In the genomic region with DNA sequence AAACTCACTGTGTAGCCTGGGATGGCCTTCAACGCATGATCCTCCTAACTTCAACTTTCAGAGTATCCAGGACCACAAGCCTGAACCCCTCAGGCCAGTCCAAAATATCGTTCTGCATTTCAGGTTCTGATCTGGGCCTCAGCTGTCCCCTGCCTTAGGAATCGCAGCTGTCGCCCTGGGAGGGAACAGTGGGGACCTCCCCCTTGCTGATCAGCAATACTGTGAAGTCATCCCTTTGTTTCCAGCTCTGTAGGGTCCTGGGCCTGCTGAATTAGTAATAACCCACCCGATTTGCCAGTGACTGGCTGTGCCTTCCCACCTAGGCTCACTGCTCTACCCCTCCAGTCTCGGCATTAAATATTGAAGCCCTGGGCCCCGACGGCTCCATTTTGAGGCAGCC, we compare ENCODE assay signal across 22 mouse cellular contexts. TPM values are rescaled to one million over a fixed set of nuclear protein-coding genes. Genes with fewer than 3 reads are reported as not detected.
DNase-seq lines count a peak whose midpoint lies in the region; ATAC-seq and TF ChIP-seq lines count a peak whose summit lies in the region.
"Had no signal": no experiment of that assay in that cellular context is flagged by ENCODE, and none has a peak within 500 bp of the region (broad histone marks: within the 10 kb centered on the region; RNA-seq: fewer than 3 reads in every experiment).

No protein-coding gene starts in this region.

- 60% methylated on average over 8 of the region's 8 CpGs for WGBS in forebrain, embryonic 13.5 days
- WGBS in forebrain, postnatal 0 days: 62% methylated on average over 8 of the region's 8 CpGs
- 65% methylated on average over 8 of the region's 8 CpGs for WGBS in kidney, postnatal 0 days
- WGBS in neural tube, embryonic 13.5 days: 30% methylated on average over 8 of the region's 8 CpGs

- no peak for DNase-seq in forebrain, postnatal 0 days
- DNase-seq in kidney, postnatal 0 days (ENCODE audit: low spot score): no peak
- no peak for DNase-seq in kidney, adult 8-10 months
- no peak for DNase-seq in neural tube, embryonic 10.5 days (ENCODE audit: extremely low spot score, low spot score)
- DNase-seq: adrenal gland, adult 8-10 months; adrenal gland, postnatal 36 days; B cell, adult 2 months; cerebellum, adult 2 months; cerebellum, postnatal 10 days; gastrocnemius, postnatal 36 days; heart, adult 11 months; heart, postnatal 36 days had no signal

- no peak for ATAC-seq in forebrain, embryonic 13.5 days
- ATAC-seq in forebrain, postnatal 0 days: no peak
- no peak for ATAC-seq in kidney, postnatal 0 days (replicated peaks; ENCODE audit: low FRiP score, low read depth)
- ATAC-seq in neural tube, embryonic 13.5 days (ENCODE audit: low read depth): peak; percentile 67; the same call in 1 of the 2 replicates
- ATAC-seq: CD4-positive, CD25-positive, alpha-beta regulatory T cell, adult 4 months; forebrain, embryonic 14.5 days had no signal

- H3K27me3 ChIP-seq in forebrain, embryonic 13.5 days: 0 out of 2 replicates have a peak, but pooled peaks cover 6% of the 10 kb centered on the region
- no peaks in the 10 kb centered on the region for H3K27me3 ChIP-seq in forebrain, postnatal 0 days (ENCODE audit: insufficient read depth, low read length)
- H3K27me3 ChIP-seq in kidney, postnatal 0 days (ENCODE audit: insufficient read depth, low read length): no peaks in the 10 kb centered on the region
- no peaks in the 10 kb centered on the region for H3K27me3 ChIP-seq in neural tube, embryonic 13.5 days
- H3K27me3 ChIP-seq in myocyte (ENCODE audit: control insufficient read depth, insufficient read depth, insufficient read length): peaks cover 18% of the 10 kb centered on the region

- H3K9me3 ChIP-seq in forebrain, embryonic 13.5 days (replicated peaks): peaks cover 7% of the 10 kb centered on the region
- no peaks in the 10 kb centered on the region; the same call in 1 of the 2 replicates for H3K9me3 ChIP-seq in forebrain, postnatal 0 days (ENCODE audit: low read length)
- H3K9me3 ChIP-seq in kidney, postnatal 0 days (replicated peaks; ENCODE audit: low read length): 0 out of 2 replicates have a peak, but pooled peaks cover 6% of the 10 kb centered on the region
- peaks cover 3% of the 10 kb centered on the region for H3K9me3 ChIP-seq in neural tube, embryonic 13.5 days
- H3K9me3 ChIP-seq: G1E had no signal

- H3ac ChIP-seq in myocyte (ENCODE audit: control insufficient read depth, insufficient read length): no peak overlapping the region

- H3K9ac ChIP-seq in forebrain, embryonic 13.5 days: 0 out of 2 replicates have a peak overlapping the region, but pooled peaks have one; percentile 21
- H3K9ac ChIP-seq in forebrain, postnatal 0 days: no peak overlapping the region
- H3K9ac ChIP-seq in kidney, postnatal 0 days (ENCODE audit: low read depth, low read length): 0 out of 2 replicates have a peak overlapping the region, but pooled peaks have one; percentile 13
- no peak overlapping the region for H3K9ac ChIP-seq in neural tube, embryonic 13.5 days
- H3K9ac ChIP-seq: heart, embryonic 13.5 days had no signal

- TF ChIP-seq POLR2A in myocyte (IDR thresholded peaks at IDR 0.05; ENCODE audit: insufficient read length, low read depth): no peak

- no peaks in the 10 kb centered on the region for H3K79me2 ChIP-seq in myocyte (ENCODE audit: control insufficient read depth, insufficient read depth)

- H3K4me1 ChIP-seq in forebrain, embryonic 13.5 days: no peaks in the 10 kb centered on the region
- no peaks in the 10 kb centered on the region for H3K4me1 ChIP-seq in forebrain, postnatal 0 days (ENCODE audit: insufficient read depth)
- no peaks in the 10 kb centered on the region for H3K4me1 ChIP-seq in kidney, postnatal 0 days (replicated peaks; ENCODE audit: insufficient read depth, low read length)
- H3K4me1 ChIP-seq in neural tube, embryonic 13.5 days (replicated peaks): peaks cover 18% of the 10 kb centered on the region
- H3K4me1 ChIP-seq: embryonic facial prominence, embryonic 10.5 days had no signal

- H3K4me3 ChIP-seq in forebrain, embryonic 13.5 days: no peak overlapping the region
- H3K4me3 ChIP-seq in forebrain, postnatal 0 days (ENCODE audit: low read depth, low read length): no peak overlapping the region
- H3K4me3 ChIP-seq in kidney, postnatal 0 days (replicated peaks; ENCODE audit: low read depth, low read length): no peak overlapping the region
- no peak overlapping the region for H3K4me3 ChIP-seq in neural tube, embryonic 13.5 days
- no peak overlapping the region for H3K4me3 ChIP-seq in myocyte
- H3K4me3 ChIP-seq: embryonic facial prominence, embryonic 10.5 days; heart, embryonic 13.5 days had no signal

- no peak overlapping the region for H3K4me2 ChIP-seq in forebrain, embryonic 13.5 days
- H3K4me2 ChIP-seq in forebrain, postnatal 0 days (ENCODE audit: low read depth): no peak overlapping the region
- H3K4me2 ChIP-seq in kidney, postnatal 0 days (ENCODE audit: low read length): no peak overlapping the region
- H3K4me2 ChIP-seq in neural tube, embryonic 13.5 days: no peak overlapping the region
- no peak overlapping the region for H3K4me2 ChIP-seq in myocyte (ENCODE audit: low read depth)
- H3K4me2 ChIP-seq: heart, embryonic 13.5 days had no signal

- no peak overlapping the region for H3K27ac ChIP-seq in forebrain, embryonic 13.5 days
- no peak overlapping the region for H3K27ac ChIP-seq in forebrain, postnatal 0 days (ENCODE audit: low read depth, low read length)
- H3K27ac ChIP-seq in kidney, postnatal 0 days: no peak overlapping the region
- peak overlapping the region; percentile 75 for H3K27ac ChIP-seq in neural tube, embryonic 13.5 days (replicated peaks)
- H3K27ac ChIP-seq: embryonic facial prominence, embryonic 10.5 days; heart, embryonic 13.5 days had no signal

- no peaks in the 10 kb centered on the region for H3K36me3 ChIP-seq in forebrain, embryonic 13.5 days (ENCODE audit: poor library complexity, severe bottlenecking)
- H3K36me3 ChIP-seq in forebrain, postnatal 0 days (ENCODE audit: insufficient read depth): no peaks in the 10 kb centered on the region
- no peaks in the 10 kb centered on the region for H3K36me3 ChIP-seq in kidney, postnatal 0 days (ENCODE audit: insufficient read depth, low read length)
- H3K36me3 ChIP-seq in neural tube, embryonic 13.5 days: no peaks in the 10 kb centered on the region
- H3K36me3 ChIP-seq in myocyte (ENCODE audit: control insufficient read depth, insufficient read depth): no peaks in the 10 kb centered on the region
- H3K36me3 ChIP-seq: embryonic facial prominence, embryonic 10.5 days; G1E; heart, embryonic 13.5 days had no signal

- TF ChIP-seq CTCF in forebrain, postnatal 0 days (IDR thresholded peaks at IDR 0.05; ENCODE audit: low read depth): no peak
- no peak for TF ChIP-seq CTCF in kidney, postnatal 0 days (IDR thresholded peaks at IDR 0.05; ENCODE audit: low read depth)

TF ChIP-seq in myocyte, 11 proteins besides CTCF, POLR2A, EP300 and RAD21:
- peak in 2 of 3 experiments; percentile 62 to 80 for TF ChIP-seq MYOG (IDR thresholded peaks at IDR 0.05; ENCODE audit: control insufficient read depth in 1 of 3, insufficient read depth in 1 of 3, insufficient read length in 2 of 3, low read depth in 2 of 3)
- no peak for TF ChIP-seq POLR2AphosphoS2 (IDR thresholded peaks at IDR 0.05; ENCODE audit: insufficient read length, low read depth)
- no peak for TF ChIP-seq REST (IDR thresholded peaks at IDR 0.05; ENCODE audit: insufficient read depth, insufficient read length)
- no peak for TF ChIP-seq SRF (IDR thresholded peaks at IDR 0.05; ENCODE audit: control insufficient read depth, insufficient read length, low read depth)
- no peak for TF ChIP-seq E2F4 (IDR thresholded peaks at IDR 0.05; ENCODE audit: insufficient read depth)
- no peak for TF ChIP-seq CEBPB (IDR thresholded peaks at IDR 0.05; ENCODE audit: insufficient read depth, poor library complexity, severe bottlenecking)
- TF ChIP-seq USF1 (IDR thresholded peaks at IDR 0.05; ENCODE audit: low read depth): no peak
- no peak for TF ChIP-seq TCF12 (IDR thresholded peaks at IDR 0.05; ENCODE audit: insufficient read depth, poor library complexity, severe bottlenecking)
- TF ChIP-seq MYOD1 (IDR thresholded peaks at IDR 0.05; ENCODE audit: control insufficient read depth in 1 of 3, insufficient read length in 2 of 3, low read depth in 2 of 3): peak in 2 of 3 experiments; percentile 38 to 59
- TF ChIP-seq TCF3 (IDR thresholded peaks at IDR 0.05; ENCODE audit: insufficient read length, low read depth): no peak
- no peak for TF ChIP-seq MAX (IDR thresholded peaks at IDR 0.05; ENCODE audit: low read depth)

RNA-seq across cellular contexts. Expression of a gene that starts 7.0 kb away (rescaled TPM):
- polyA plus RNA-seq in forebrain, embryonic 13.5 days (2015; fragmentation: Nextera tagmentation; extraction: Ambion mirVana): 8.9 and 9.5 TPM in 2 replicates
- total RNA-seq in forebrain, postnatal 0 days (2014; rRNA removed): 50.4 and 51.7 TPM in 2 replicates
- polyA plus RNA-seq in forebrain, postnatal 0 days (2015; fragmentation: Nextera tagmentation; extraction: Ambion mirVana): 23.9 and 29.8 TPM in 2 replicates
- 6.8 and 7.6 TPM in 2 replicates for polyA plus RNA-seq in kidney, postnatal 0 days (2015; fragmentation: Nextera tagmentation; extraction: Ambion mirVana)
- 16.0 and 18.0 TPM in 2 replicates for polyA plus RNA-seq in neural tube, embryonic 13.5 days (2015; fragmentation: Nextera tagmentation; extraction: Ambion mirVana)
- 15.0 TPM for polyA plus RNA-seq in myocyte (2012; fragmentation: generic; extraction: Trizol)

RNA-seq across cellular contexts. Expression of a gene that starts 31.0 kb away (rescaled TPM):
- polyA plus RNA-seq in forebrain, embryonic 13.5 days (2015; fragmentation: Nextera tagmentation; extraction: Ambion mirVana): 26.8 and 29.0 TPM in 2 replicates
- 10.5 and 11.9 TPM in 2 replicates for total RNA-seq in forebrain, postnatal 0 days (2014; rRNA removed)
- polyA plus RNA-seq in forebrain, postnatal 0 days (2015; fragmentation: Nextera tagmentation; extraction: Ambion mirVana): 17.4 and 19.4 TPM in 2 replicates
- 25.6 and 26.6 TPM in 2 replicates for polyA plus RNA-seq in kidney, postnatal 0 days (2015; fragmentation: Nextera tagmentation; extraction: Ambion mirVana)
- polyA plus RNA-seq in neural tube, embryonic 13.5 days (2015; fragmentation: Nextera tagmentation; extraction: Ambion mirVana): 14.9 and 15.1 TPM in 2 replicates
- polyA plus RNA-seq in myocyte (2012; fragmentation: generic; extraction: Trizol): 16.4 TPM

RNA-seq across cellular contexts. Expression of a gene that starts 51.9 kb away (rescaled TPM):
- polyA plus RNA-seq in forebrain, embryonic 13.5 days (2015; fragmentation: Nextera tagmentation; extraction: Ambion mirVana): 8.5 and 18.1 TPM in 2 replicates
- total RNA-seq in forebrain, postnatal 0 days (2014; rRNA removed): 3.4 and 5.8 TPM in 2 replicates
- 0.93 and 2.8 TPM in 2 replicates for polyA plus RNA-seq in forebrain, postnatal 0 days (2015; fragmentation: Nextera tagmentation; extraction: Ambion mirVana)
- polyA plus RNA-seq in kidney, postnatal 0 days (2015; fragmentation: Nextera tagmentation; extraction: Ambion mirVana): 44.8 and 50.9 TPM in 2 replicates
- polyA plus RNA-seq in neural tube, embryonic 13.5 days (2015; fragmentation: Nextera tagmentation; extraction: Ambion mirVana): 43.3 and 46.4 TPM in 2 replicates
- not detected for polyA plus RNA-seq in myocyte (2012; fragmentation: generic; extraction: Trizol)
- total RNA-seq: adrenal gland, adult 8-10 months; adrenal gland, postnatal 36 days; G1E; gastrocnemius, adult 8-10 months; gastrocnemius, postnatal 36 days; heart, postnatal 36 days had no signal
- polyA plus RNA-seq: CD4-positive, CD25-positive, alpha-beta regulatory T cell, adult 4 months; G1E; heart, embryonic 13.5 days; heart, postnatal 0 days had no signal

Comparison
In these comparisons a context has a peak if more than half of its experiments do, and no peak if none do; other contexts are left out.
1. H3K9ac ChIP-seq: peak in forebrain, embryonic 13.5 days (single experiment) and kidney, postnatal 0 days (single experiment); none in forebrain, postnatal 0 days (single experiment) and neural tube, embryonic 13.5 days (single experiment).